Mouse (Mus musculus) G1E (cell line): Measurements from ENCODE around the gene Dolk.

Experiments
- CTCF ChIP-seq: IDR thresholded peaks from 2 replicates; pipeline ENCODE4 v1.5.1; 2012; ENCODE audit warnings: low read depth, low read length, inconsistent platforms, mixed read lengths
- GATA1 ChIP-seq: IDR thresholded peaks from 2 replicates; pipeline ENCODE4 v1.6.1; 2012; ENCODE audit warnings: borderline replicate concordance, low read length, inconsistent platforms, mixed read lengths
- GATA2 ChIP-seq: IDR thresholded peaks from 2 replicates; pipeline ENCODE4 v1.6.1; 2012; ENCODE audit warnings: low read depth, low read length, inconsistent platforms, borderline replicate concordance
- POLR2AphosphoS5 ChIP-seq: IDR thresholded peaks from 2 replicates; pipeline ENCODE4 v1.6.1; 2012; ENCODE audit warnings: low read depth, low read length, inconsistent platforms; ENCODE audit not compliant: insufficient replicate concordance

DNA sequence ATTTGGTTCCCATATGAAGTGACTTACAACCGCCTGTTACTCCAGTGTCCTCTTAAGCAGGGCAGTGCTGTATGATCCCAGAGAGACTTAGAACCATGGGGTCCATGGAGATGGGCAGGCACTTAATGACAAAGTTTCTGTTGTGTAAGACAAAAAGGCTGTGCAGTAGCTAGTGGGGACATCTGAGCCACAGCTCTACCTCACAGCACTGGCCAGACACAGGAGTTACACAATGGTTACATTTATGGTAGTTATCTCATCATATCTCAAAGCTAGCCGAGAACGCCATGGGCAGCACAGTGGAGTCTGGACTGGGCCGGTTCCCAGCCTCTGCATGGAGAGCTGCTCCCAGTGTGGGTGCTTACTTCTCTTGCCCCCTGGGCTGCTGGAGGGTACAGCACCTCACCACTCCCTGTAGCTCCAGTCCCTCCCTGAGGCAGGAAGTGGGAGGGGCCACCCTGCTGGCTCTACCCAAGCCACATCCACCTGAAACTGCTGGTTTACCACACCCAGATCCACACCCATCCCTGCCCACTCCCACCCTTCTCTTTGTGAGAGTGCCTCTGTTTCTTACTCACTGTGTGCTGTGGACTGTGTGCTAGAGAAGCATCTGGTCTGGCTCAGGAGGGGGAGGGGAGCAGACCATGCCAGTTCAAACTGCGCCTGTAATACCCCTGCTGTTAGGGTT is 34.6 kb downstream of the Dolk start:
- TF ChIP-seq CTCF (no peak), GATA1 (no peak), POLR2AphosphoS5 (no peak), GATA2 (no peak)
